Mouse (Mus musculus): Measurements from ENCODE around the gene Vinac1. TPM values are rescaled to one million over a fixed set of nuclear protein-coding genes. Genes with fewer than 3 reads are reported as not detected.

The Vinac1 gene
- total RNA-seq (2021) = 0.15 TPM in 1 of 2 replicates, not detected in the other
- long read RNA-seq = 0 reads

- DNase-seq = no peak
These were observed at the start of gene Vinac1 for GRCm38 (mm10) chr2:129047811-129048210. Gene Vinac1 (minus strand): TSS chr2:129048172.

GRCm38 (mm10) chr2:129093926-129094724, 46.2 kb upstream of the Vinac1 start:
- no peak for DNase-seq

- DNase-seq = no peak
These were observed 44.8 kb upstream of the Vinac1 start for GRCm38 (mm10) chr2:129092810-129093209.

- no peak for DNase-seq
These were observed 42.4 kb upstream of the Vinac1 start for GRCm38 (mm10) chr2:129090370-129090769.

GRCm38 (mm10) chr2:129087520-129087919, 39.5 kb upstream of the Vinac1 start:
- DNase-seq = no peak

- DNase-seq = peak; percentile 39
These were observed 37.0 kb upstream of the Vinac1 start for GRCm38 (mm10) chr2:129084959-129085358.

GRCm38 (mm10) chr2:129083514-129083913, 35.5 kb upstream of the Vinac1 start:
- no peak for DNase-seq

- no peak for DNase-seq
These were observed 33.1 kb upstream of the Vinac1 start for GRCm38 (mm10) chr2:129081097-129081496.

- DNase-seq = no peak
These were observed 31.2 kb upstream of the Vinac1 start for GRCm38 (mm10) chr2:129079194-129079593.

GRCm38 (mm10) chr2:129078313-129078712, 30.3 kb upstream of the Vinac1 start:
- DNase-seq = no peak

GRCm38 (mm10) chr2:129070296-129070695, 22.3 kb upstream of the Vinac1 start:
- no peak for DNase-seq

GRCm38 (mm10) chr2:129066326-129066725, 18.4 kb upstream of the Vinac1 start:
- peak; percentile 61 for DNase-seq

- DNase-seq = peak; percentile 87
These were observed 17.7 kb upstream of the Vinac1 start, which contains the start of gene Ttl for GRCm38 (mm10) chr2:129065437-129066282. Gene Ttl (plus strand): TSS chr2:129065942.

GRCm38 (mm10) chr2:129061456-129062059, 13.6 kb upstream of the Vinac1 start:
- no peak for DNase-seq

GRCm38 (mm10) chr2:129057920-129058361, 10.0 kb upstream of the Vinac1 start:
- no peak for DNase-seq

- DNase-seq = no peak
These were observed 9.3 kb upstream of the Vinac1 start for GRCm38 (mm10) chr2:129057256-129057655.

GRCm38 (mm10) chr2:129056597-129056996, 8.6 kb upstream of the Vinac1 start:
- no peak for DNase-seq

GRCm38 (mm10) chr2:129055741-129056140, 7.8 kb upstream of the Vinac1 start:
- DNase-seq = peak; percentile 42

GRCm38 (mm10) chr2:129052451-129052983, 4.5 kb upstream of the Vinac1 start:
- DNase-seq = no peak

- DNase-seq = peak; percentile 8
These were observed 1.2 kb downstream of the Vinac1 start for GRCm38 (mm10) chr2:129046846-129047196.

- DNase-seq = peak; percentile 56
These were observed 1.7 kb downstream of the Vinac1 start for GRCm38 (mm10) chr2:129046172-129046845.

- DNase-seq = peak; percentile 10
These were observed 7.4 kb downstream of the Vinac1 start for GRCm38 (mm10) chr2:129040567-129040966.
